Mouse (Mus musculus) liver (tissue): ENCODE measurements around the gene Kmt5c.

ENCODE experiments used
- DNase-seq: peaks from one replicate; pipeline ENCODE4 v3.0.0-alpha.2; 2020; ENCODE audit warnings: mixed read lengths

Gene Kmt5c

GRCm38 (mm10) chr7:4747156-4747899 is 7.4 kb downstream of the Kmt5c start:
- DNase-seq = peak; percentile 74

GRCm38 (mm10) chr7:4748321-4748720 is 8.4 kb downstream of the Kmt5c start:
- DNase-seq = peak; percentile 28

DNA sequence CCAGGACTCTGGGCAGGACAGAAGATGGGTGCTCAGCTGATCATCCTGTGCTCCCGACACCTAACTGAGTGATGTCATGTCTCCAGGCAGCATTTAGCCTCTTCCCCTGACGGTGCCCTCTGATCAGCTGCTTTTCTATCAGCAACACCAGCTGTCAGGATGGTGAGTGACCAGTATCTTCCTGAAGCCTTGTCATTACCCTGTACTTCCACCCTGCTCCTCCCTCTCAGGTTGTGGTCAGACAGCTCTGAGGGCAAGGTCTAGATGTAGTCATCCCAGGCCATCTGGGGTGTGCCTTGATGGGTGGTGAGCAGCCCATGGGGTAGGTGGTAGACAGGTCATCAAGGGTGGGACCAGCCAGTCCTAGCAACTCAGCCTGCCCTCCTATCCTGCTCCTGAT is 9.3 kb downstream of the Kmt5c start:
- DNase-seq = peak; percentile 54

GRCm38 (mm10) chr7:4751971-4752820 is 12.3 kb downstream of the Kmt5c start:
- DNase-seq = peak; percentile 89

DNA sequence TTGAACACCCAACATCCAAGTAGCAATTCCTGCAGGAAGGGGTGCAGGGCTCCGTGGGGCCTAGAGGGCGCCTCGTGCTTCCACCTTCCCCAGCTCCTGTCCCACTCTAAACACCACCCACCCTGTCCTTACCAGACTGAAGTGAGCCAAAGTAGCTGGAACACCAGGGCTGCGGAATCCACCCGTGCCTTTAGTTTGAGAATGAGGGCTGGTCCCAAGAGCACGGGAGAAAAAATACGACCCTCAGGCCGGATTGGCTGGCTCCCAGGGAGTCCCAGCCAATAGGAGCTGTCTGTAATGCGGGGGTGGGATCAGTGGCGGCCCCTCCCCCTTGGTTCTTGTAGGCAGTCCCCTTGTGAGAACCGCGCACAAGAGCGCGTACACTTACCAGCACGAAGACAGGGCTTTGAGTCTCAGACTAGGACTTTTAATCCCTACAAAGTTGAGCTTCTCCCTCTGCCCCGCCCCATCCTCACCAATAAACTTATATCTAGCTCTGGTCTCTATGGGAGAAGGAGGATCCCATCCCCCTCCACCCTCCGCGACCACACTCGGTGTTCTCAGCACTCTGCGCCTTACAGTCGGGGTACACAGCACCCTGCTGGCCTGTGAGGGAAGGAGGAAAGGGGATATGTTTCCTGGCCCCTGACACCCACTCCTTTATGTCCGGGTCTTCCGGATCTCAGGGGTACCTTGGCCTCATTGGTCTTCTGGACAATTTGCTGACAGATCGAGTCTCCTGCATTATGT is 13.1 kb downstream of the Kmt5c start, which contains the start of gene Cox6b2:
Gene Cox6b2 (minus strand): TSS at position 274 of the 750 bp plus-strand sequence.
- peak; percentile 96 for DNase-seq

GRCm38 (mm10) chr7:4759670-4760069 is 19.8 kb downstream of the Kmt5c start:
- no peak for DNase-seq

- no peak for DNase-seq
Measured at GRCm38 (mm10) chr7:4764946-4765710, 25.2 kb downstream of the Kmt5c start.

DNA sequence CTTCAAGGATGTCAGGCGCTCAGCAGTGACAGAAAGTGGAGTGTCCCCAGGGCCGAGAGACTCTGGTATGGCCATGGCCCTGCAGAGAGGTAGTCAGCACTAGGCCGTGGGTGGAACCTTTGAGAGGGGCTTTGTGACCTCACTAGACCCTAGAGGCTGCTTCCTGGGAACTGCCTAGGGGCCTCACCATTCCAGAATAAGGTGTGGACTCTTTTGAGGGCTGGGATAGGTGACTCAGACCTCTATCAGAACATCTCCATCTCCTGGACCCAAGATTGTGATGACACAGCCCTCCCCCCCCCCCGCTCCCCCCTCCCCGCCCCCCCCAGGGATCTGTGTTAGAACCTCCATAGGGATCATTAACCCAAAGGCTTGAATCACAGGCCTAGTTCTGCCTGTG is 31.3 kb downstream of the Kmt5c start, which contains the start of gene Fam71e2:
Gene Fam71e2 (minus strand): TSS at position 101 of the 400 bp plus-strand sequence.
- DNase-seq = no peak

DNA sequence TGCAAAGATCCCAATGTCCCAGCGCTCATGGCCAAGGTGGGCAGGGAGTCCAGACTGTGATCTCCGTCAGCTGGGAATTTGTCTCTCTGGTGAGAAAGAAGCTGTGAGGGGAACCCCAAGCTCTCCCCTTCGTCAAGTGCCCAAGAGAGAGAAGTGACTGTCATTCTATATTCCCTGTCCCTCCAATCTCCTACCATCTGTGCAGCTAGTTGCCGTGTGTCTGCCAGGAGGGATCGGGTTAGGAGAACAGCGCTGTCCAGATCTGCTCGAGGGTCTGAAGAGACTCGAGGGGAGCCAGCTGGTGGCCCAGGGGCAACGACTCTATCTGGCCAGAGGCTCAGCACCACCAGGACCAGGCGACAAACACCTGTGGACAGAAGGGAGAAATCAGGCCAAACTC is 36.2 kb downstream of the Kmt5c start:
- no peak for DNase-seq

DNA sequence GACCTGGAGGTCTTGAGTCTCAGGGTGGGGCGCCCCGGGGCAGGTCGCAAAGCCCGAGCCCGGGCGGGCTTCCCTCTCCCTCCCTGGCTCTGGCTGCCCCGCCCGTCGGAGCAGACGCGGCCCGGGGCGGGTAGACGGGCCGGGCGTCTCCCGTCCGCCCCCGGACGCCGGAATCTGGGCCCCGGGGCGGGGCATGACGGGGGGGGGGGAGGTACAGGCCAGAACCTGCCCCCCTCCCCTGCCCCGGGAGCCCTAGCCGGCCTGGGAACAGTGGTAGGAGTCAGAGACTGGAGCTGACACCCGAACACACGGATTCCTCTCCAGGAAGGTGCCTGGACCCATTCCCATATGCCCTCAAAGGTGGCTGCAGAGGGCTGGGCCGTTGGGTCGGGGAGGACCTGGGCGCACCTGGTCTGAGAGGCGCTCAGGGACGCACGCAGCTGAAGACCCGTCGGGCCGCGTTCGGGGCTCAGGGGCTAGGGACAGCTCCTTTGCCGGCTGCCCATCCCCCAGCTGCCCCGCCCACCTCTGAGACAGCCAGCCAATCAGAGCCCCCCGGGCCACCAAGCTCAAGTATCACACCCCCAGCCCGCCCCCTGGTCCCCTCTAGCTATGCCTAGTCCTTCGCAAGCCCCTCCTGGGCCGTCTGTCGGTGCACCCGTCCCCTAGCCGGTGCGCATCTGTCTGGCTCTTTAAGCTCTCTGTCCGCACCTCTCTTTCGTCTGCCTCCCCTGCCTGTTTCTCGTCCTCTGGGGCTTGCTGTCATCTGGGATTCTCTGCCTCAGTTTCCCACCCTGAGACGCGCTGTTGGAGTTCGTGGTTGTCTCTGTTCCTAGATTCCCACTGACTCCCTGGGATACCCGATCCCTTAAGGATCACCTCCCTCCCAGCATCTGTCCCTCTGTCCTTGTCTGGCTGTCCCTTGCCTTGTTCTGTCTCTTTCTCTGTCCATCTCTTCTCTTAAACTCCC is 37.2 kb downstream of the Kmt5c start:
- DNase-seq = peak; percentile 76

GRCm38 (mm10) chr7:4777851-4778637 is 38.1 kb downstream of the Kmt5c start:
- DNase-seq = no peak

DNA sequence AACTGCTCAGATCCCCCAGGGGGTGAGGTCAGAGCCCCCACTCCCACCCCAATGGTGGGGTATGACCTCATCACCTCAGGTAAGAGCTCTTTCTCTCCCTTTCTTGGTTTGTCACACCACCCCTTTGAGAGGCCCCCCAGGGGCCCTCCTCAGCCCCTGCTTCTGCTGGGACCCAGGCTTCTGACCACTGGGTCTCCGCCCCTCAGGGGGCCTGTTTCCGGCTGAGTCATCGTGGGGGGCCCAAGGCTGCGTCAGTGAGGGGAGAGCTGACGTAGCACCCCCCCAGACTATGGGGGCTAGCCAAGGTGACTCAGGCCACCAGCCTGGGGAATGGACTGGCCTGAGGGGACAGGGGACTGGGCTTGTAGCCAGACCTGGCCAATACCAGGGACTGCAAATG is 40.0 kb downstream of the Kmt5c start:
- no peak for DNase-seq

- no peak for DNase-seq
Measured at GRCm38 (mm10) chr7:4782130-4782529, 42.2 kb downstream of the Kmt5c start.

- DNase-seq = no peak
Measured at GRCm38 (mm10) chr7:4782759-4783158, 42.8 kb downstream of the Kmt5c start, which contains the start of the genes Il11 and Tmem190. Gene Il11 (minus strand): TSS chr7:4782859. Gene Tmem190 (plus strand): TSS chr7:4782937.

DNA sequence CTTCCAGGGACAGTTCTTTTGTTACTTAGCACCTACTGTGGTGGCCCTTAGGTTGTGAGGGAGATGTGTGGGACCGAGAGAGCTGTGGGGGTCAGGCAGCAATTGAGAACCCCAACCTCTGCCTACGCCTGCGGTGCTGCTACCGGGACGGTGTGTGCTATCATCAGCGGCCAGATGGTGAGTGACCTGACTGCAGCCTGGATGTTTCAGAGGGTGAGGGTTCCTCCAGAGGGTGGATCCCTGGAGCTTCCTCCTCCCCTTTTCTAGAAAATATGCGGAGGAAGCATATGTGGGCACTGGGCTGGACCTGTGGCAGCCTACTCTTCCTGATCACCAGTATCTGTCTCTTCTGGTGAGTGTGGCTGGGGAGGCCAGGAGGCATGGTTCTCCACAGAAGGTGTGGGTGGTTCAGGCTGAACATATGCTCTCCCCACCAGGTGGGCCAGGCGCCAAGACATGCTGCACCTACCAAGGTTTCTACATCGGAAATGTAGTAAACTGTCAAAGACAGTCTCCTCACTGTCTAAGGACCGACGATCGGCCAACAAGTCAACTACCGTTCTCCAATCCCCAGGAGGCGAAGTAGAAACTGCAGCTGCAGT is 43.9 kb downstream of the Kmt5c start:
- DNase-seq = peak; percentile 50

GRCm38 (mm10) chr7:4788499-4789435 is 48.9 kb downstream of the Kmt5c start:
- peak; percentile 68 for DNase-seq

DNA sequence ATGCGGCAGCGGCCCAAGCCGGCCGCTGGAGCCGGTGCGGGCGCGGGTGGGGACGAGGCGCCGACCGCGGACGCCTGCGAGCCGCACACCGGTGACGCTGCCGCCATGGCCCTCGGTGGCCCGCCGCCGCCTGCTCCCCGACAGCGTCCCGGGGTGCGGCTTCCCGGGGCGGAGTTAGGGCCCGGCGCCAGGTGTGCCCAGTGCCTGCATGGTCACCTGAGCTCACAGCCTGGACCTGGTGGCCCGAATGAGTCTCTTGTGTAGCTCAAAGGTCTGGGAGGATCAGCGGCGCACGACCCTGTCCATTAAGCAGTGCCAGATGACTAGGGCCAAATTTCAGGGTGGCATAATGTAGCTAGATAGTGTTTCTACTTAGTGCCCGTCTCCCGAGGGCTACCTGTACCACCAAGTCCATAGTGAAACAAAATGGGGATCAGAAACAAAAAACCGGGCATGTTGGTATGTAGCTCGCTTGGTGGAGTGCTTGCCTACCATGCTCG is 49.6 kb downstream of the Kmt5c start, which contains the start of gene Tmem238:
Gene Tmem238 (minus strand): TSS at position 221 of the 500 bp plus-strand sequence.
- peak; percentile 73 for DNase-seq
